Mouse (Mus musculus): ENCODE data around the gene Scaf11.

GRCm38 (mm10) chr15:96473920-96474319 is 13.3 kb upstream of the Scaf11 start:
- TF ChIP-seq CTCF (IDR thresholded peaks at IDR 0.05) (no peak), POLR2A (IDR thresholded peaks at IDR 0.05; ENCODE audit: insufficient read depth, low read depth, low read length) (no peak), EP300 (IDR thresholded peaks at IDR 0.05; ENCODE audit: insufficient read depth, low read depth, low read length) (no peak)

Data from heart, adult 2 months (tissue).